Mouse (Mus musculus) hindbrain, embryonic 11.5 days (tissue): Measurements from ENCODE around the gene Tnfaip1. TPM values are rescaled to one million over a fixed set of nuclear protein-coding genes. Genes with fewer than 3 reads are reported as not detected.
A peak's percentile ranks its signal among the peaks of the same experiment; 100 is the strongest.

Source experiments
- ATAC-seq: fragments of 200-750 bp; cut with Nextera tagmentation; 2 replicates; pipeline ENCODE4 v1.8.0; 2017; ENCODE audit warnings: mild to moderate bottlenecking, moderate TSS enrichment, moderate library complexity; ENCODE audit not compliant: low FRiP score
- DNase-seq: peaks from one replicate; pipeline ENCODE4 v3.0.0-alpha.2; 2015; ENCODE audit warnings: low spot score
- H3K27ac ChIP-seq: fragments of 300-500 bp; sonication (generic); 2 replicates; pipeline ENCODE4 v1.5.1; 2014; ENCODE audit warnings: mild to moderate bottlenecking, low read depth, low read length
- H3K27me3 ChIP-seq: fragments of 300-500 bp; sonication (generic); 2 replicates; pipeline ENCODE4 v1.6.1; 2014; ENCODE audit warnings: mild to moderate bottlenecking, low read length, moderate library complexity, mixed read lengths; ENCODE audit not compliant: control insufficient read depth, insufficient read depth
- H3K36me3 ChIP-seq: fragments of 300-500 bp; sonication (generic); 2 replicates; pipeline ENCODE4 v1.6.1; 2014; ENCODE audit warnings: mild to moderate bottlenecking, low read length, moderate library complexity, mixed read lengths; ENCODE audit not compliant: control insufficient read depth, insufficient read depth
- H3K4me1 ChIP-seq: fragments of 300-500 bp; sonication (generic); replicated peaks from 2 replicates; pipeline ENCODE4 v1.6.1; 2014; ENCODE audit warnings: low read length, mixed read lengths; ENCODE audit not compliant: control insufficient read depth, insufficient read depth
- H3K4me2 ChIP-seq: fragments of 300-500 bp; sonication (generic); replicated peaks from 2 replicates; pipeline ENCODE4 v1.6.1; 2014; ENCODE audit warnings: mild to moderate bottlenecking, low read depth, low read length
- H3K4me3 ChIP-seq: fragments of 300-500 bp; sonication (generic); 2 replicates; pipeline ENCODE4 v1.5.1; 2014; ENCODE audit warnings: low read depth, low read length
- H3K9ac ChIP-seq: fragments of 300-500 bp; sonication (generic); 2 replicates; pipeline ENCODE4 v1.6.1; 2014; ENCODE audit warnings: low read depth, low read length
- H3K9me3 ChIP-seq: fragments of 300-500 bp; sonication (generic); 2 replicates; pipeline ENCODE4 v1.6.1; 2016; ENCODE audit warnings: low read length; ENCODE audit not compliant: control insufficient read depth
- whole genome bisulfite sequencing: fragments of 180-500 bp; shearing (Covaris S2); extraction: QIAGEN DNeasy Blood & Tissue Kit; methylation state at CpG from one replicate; pipeline ENCODE4 v1.1.7; 2014; 5-methylcytosine and 5-hydroxymethylcytosine counted together
- polyA plus RNA-seq: library from polyadenylated mRNA; unstranded; fragments of >200 nt; fragmentation: Nextera tagmentation; extraction: Ambion mirVana; gene quantifications from 2 replicates; pipeline ENCODE4 v1.2.1, GENCODE M21; 2014

The Tnfaip1 gene
- polyA plus RNA-seq, 1 experiment from 2014 or later = 63.3 TPM

DNA sequence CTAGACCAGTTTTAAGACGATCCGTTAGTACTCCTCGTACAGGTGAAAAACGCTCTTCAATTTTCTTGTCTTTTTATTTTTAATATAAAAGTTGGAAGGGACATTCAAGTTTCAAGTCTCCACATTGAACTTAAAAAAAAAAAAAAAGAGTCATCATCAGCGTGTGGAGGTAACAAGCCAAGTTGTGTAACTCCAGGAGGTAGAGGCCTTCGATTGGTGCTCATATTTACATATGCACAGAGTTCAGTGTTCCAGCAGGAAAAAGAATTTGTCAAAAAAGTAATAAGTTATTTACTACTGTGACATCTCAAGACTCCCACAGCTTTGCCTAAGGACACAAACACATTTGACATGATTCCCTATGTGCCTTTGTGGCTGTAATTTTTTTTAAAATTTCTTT lies 31.5 kb upstream of the Tnfaip1 start:
- no peaks in the 10 kb centered on the region for H3K4me1 ChIP-seq
- no peaks in the 10 kb centered on the region for H3K9me3 ChIP-seq
- no peaks in the 10 kb centered on the region for H3K27me3 ChIP-seq
- H3K9ac ChIP-seq = no peak overlapping the region
- no peak overlapping the region for H3K4me2 ChIP-seq
- H3K36me3 ChIP-seq = no peaks in the 10 kb centered on the region; the same call in 1 of the 2 replicates
- ATAC-seq (no peak), DNase-seq (no peak)
- WGBS = 92% methylated on average over 6 of the region's 6 CpGs
- no peak overlapping the region for H3K4me3 ChIP-seq
- H3K27ac ChIP-seq = no peak overlapping the region

DNA sequence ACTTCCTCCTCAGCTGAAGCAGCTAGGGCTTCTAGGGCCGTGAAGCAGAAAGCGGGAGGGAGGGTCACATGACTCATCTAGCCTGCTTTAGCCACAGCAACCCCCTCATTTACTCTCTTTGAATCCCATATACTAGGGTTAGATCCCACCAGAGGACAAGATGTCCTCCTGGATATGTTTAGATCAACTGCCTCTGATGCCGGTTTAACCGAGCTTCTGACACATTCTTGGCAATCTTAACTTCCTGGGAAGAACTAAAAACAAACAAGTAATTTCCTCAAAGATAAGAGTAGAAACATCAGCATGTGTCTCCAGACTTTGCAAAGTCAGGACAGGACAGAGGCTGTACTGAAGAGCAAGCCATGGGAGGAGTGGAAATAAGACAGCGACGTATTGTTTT lies 30.6 kb upstream of the Tnfaip1 start:
- no peaks in the 10 kb centered on the region for H3K27me3 ChIP-seq
- no peaks in the 10 kb centered on the region for H3K36me3 ChIP-seq
- no peak overlapping the region for H3K4me3 ChIP-seq
- no peak for ATAC-seq
- H3K27ac ChIP-seq = no peak overlapping the region
- no peak for DNase-seq
- H3K4me1 ChIP-seq = no peaks in the 10 kb centered on the region
- H3K4me2 ChIP-seq = no peak overlapping the region
- 82% methylated on average over 6 of the region's 6 CpGs for WGBS
- no peak overlapping the region for H3K9ac ChIP-seq
- H3K9me3 ChIP-seq = no peaks in the 10 kb centered on the region

DNA sequence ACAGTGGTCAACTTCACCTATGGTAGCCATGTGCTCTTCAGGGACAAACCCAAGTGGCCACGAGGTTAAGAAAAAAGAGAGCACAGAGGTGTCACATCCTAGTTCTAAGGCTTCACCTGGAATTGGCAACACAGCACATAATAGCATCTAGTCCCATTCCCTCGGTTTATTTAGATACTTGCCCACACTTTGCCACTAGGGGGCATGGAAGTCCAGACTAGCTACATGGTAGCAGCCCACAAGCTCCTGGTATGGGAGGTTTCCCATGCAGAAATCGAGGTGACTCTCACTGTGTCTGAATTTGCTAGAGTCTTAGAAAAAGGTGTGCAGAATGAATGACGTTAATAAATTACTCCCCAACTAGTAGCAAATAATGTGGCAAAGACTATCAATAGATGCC lies 24.3 kb upstream of the Tnfaip1 start:
- Histone ChIP-seq H3K4me1 (no peaks in the 10 kb centered on the region), H3K4me2 (no peak overlapping the region), H3K9me3 (no peaks in the 10 kb centered on the region), H3K9ac (no peak overlapping the region), H3K36me3 (no peaks in the 10 kb centered on the region), H3K27ac (no peak overlapping the region), H3K27me3 (no peaks in the 10 kb centered on the region), H3K4me3 (no peak overlapping the region)
- ATAC-seq = no peak
- DNase-seq = peak; percentile 80
- 29% methylated on average over 4 of the region's 4 CpGs for WGBS

DNA sequence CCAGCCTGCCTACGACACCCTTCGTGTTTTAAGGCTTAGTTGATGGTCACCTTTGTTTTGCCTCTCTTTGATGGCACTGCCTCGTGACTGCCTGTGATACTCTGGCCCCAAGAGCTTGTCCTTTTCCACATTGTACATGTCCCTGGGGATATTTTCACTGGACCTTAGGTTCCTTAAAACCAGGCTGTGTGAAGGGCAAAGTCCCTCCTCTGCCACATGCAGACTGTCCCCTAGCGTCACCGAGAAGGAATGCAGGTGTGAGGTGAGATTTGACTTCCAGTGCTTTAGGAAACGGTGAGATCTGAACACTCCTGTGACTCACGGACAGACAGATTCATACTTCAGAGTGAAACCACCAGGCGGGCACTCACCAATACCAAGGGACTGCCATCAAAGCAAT lies 21.1 kb upstream of the Tnfaip1 start:
- H3K9ac ChIP-seq = no peak overlapping the region
- no peak overlapping the region for H3K27ac ChIP-seq
- H3K4me2 ChIP-seq = no peak overlapping the region
- WGBS = 59% methylated on average over 8 of the region's 8 CpGs
- ATAC-seq (no peak), DNase-seq (no peak)
- H3K4me1 ChIP-seq = no peaks in the 10 kb centered on the region
- no peaks in the 10 kb centered on the region for H3K36me3 ChIP-seq
- H3K9me3 ChIP-seq = no peaks in the 10 kb centered on the region
- no peak overlapping the region for H3K4me3 ChIP-seq
- H3K27me3 ChIP-seq = no peaks in the 10 kb centered on the region

DNA sequence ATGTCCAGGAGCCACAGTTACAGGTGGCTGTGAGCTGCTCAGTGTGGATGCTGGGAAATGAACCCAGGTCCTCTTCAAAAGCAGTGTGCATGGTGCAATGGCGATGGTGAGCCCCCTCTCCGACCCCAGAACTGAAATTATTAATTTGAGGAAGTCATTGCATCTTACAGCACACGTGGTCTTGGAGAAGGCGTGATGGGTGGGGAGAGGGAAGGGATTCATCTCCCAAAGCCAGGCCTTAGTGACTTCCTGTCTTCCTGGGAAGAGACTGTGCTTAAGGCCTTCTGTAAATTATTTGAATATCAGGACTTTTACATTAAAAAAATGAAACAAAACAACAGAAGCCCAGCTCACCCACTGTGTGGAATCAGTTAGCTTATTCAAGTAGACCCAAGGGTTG lies 19.9 kb upstream of the Tnfaip1 start:
- Histone ChIP-seq H3K36me3 (no peaks in the 10 kb centered on the region), H3K4me3 (no peak overlapping the region), H3K4me1 (no peaks in the 10 kb centered on the region), H3K4me2 (no peak overlapping the region), H3K9ac (no peak overlapping the region), H3K27me3 (no peaks in the 10 kb centered on the region), H3K27ac (no peak overlapping the region), H3K9me3 (no peaks in the 10 kb centered on the region)
- WGBS = 74% methylated on average over 4 of the region's 4 CpGs
- no peak for ATAC-seq
- no peak for DNase-seq

DNA sequence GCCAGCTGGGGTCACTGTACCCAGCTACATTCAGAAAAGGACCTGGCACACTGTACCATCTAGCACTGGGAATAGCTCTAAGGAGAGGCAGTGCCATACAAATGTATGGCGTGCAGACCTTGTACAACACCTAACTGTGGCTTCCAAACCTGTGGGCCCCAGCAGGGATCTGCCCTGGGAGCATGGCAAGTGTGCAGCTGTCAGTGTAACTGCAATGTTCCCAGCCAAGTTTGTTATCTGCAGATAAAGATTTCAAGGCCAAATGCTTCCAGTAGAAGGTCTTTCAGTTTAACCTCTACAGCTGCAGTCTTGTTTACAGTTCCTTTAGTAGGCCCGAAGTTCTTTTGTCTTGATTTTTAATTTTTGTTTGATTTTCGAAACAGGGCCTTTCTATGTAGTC lies 19.5 kb upstream of the Tnfaip1 start:
- no peak for ATAC-seq
- 81% methylated on average over 3 of the region's 3 CpGs for WGBS

DNA sequence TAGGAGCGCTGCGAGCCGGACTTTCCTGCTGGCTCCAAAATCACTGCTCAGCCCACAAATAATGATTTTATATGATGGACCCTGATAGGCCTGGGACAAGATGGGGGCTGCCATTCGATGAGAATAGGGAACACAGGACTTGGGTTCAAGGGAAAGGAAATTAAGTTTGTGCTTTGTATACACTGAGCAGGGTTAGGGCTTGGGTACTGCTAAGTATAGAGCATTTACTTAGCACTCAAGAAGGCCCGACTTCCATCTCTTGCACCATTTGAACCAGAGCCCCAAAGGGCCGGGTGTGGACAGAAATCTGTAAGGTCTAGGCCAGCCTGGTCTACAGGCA lies 14.9 kb upstream of the Tnfaip1 start:
- ATAC-seq (peak; percentile 58), DNase-seq (no peak)
- Histone ChIP-seq H3K4me1 (no peaks in the 10 kb centered on the region; the same call in 1 of the 2 replicates), H3K9me3 (no peaks in the 10 kb centered on the region), H3K36me3 (no peaks in the 10 kb centered on the region), H3K27ac (peak overlapping the region; percentile 51; the same call in 1 of the 2 replicates), H3K4me3 (peak overlapping the region; percentile 66), H3K9ac (peak overlapping the region; percentile 60), H3K27me3 (no peaks in the 10 kb centered on the region), H3K4me2 (peak overlapping the region; percentile 82)
- WGBS = 35% methylated on average over 6 of the region's 6 CpGs

More for the DNA sequence above, 19.5 kb upstream of the Tnfaip1 start:
- H3K4me1 ChIP-seq = no peaks in the 10 kb centered on the region
- no peaks in the 10 kb centered on the region for H3K9me3 ChIP-seq
- H3K36me3 ChIP-seq = no peaks in the 10 kb centered on the region
- H3K9ac ChIP-seq = no peak overlapping the region
- H3K4me2 ChIP-seq = no peak overlapping the region
- H3K27me3 ChIP-seq = no peaks in the 10 kb centered on the region
- DNase-seq = no peak
- H3K27ac ChIP-seq = no peak overlapping the region
- no peak overlapping the region for H3K4me3 ChIP-seq

DNA sequence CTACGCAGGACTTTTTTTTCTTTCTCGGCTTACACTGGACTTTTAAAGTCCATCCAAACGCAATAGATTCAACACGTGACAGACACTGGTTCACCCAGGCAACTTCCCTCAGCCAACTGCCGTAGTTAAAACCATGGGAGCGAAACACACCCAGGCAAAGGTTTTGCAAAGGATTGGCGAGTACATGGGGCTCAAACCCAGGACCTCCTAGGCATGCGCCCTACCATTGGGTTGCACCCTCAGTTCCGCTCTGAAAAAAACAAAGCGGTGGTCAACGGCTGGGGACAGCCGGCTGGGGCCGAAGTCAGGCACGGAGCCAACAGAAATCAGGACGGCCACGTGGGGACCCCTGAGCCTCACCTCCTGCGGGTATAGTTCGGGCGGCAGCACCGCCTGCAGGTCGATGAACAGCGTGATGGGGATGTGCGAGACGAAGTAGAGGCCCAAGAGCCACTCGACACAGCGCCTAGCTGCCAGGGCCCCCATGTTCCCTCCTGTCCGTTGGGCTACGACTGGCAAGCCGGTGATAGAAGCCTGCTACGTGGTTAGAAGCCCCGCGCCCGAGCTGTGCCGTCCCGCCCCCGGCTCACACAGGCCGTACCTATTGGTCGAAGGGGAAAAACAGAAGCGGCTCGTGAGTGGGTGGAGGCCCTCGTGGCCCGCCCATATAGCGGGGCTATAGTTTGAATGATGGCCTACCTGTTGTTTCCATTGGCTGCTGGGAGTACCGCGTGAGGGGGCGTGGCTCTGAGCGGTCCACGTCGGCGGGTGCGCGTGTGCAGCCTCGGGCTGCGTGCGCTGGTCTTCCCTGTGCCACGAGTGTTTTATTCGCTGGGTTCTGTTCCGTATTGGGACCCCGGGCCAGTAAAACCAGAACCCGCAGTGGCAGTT lies 14.3 kb upstream of the Tnfaip1 start, which contains the start of gene Tmem97:
Gene Tmem97 (minus strand): TSS at position 610 of the 891 bp plus-strand sequence.
- Histone ChIP-seq H3K27ac (peak within 1 kb of the TSS; percentile 60), H3K9ac (peak within 1 kb of the TSS; percentile 68), H3K4me1 (no peaks in the 10 kb centered on the region; the same call in 1 of the 2 replicates), H3K9me3 (no peaks in the 10 kb centered on the region), H3K4me2 (peak within 1 kb of the TSS; percentile 82), H3K4me3 (peak within 1 kb of the TSS; percentile 66), H3K36me3 (no peaks in the 10 kb centered on the region), H3K27me3 (no peaks in the 10 kb centered on the region)
- WGBS = under 1% methylated on average over 60 of the region's 60 CpGs
- DNase-seq (peak; percentile 95), ATAC-seq (peak; percentile 100)

DNA sequence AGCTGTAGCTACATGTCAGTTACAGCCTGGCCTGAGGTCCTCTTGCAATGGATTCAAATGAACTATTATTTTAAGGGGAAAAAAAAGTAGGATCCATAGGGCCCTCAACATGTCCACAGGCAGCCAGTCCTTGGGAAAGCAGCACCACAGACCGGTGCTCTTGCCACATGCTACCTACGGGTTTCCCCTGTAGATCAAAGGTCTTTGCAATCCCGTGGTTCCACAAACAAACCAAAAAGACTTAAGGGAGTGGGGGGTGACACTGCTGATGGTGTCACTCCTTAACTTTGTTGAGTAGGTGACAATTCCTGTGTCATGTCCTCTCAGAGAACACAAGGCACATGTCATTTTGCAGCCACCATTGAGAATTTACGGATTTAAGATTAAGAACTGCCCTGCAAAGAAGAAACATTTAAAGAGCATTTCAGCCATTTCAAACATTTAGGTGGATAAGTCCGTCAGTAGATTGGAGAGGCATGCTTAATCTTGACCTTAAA lies 13.4 kb upstream of the Tnfaip1 start:
- 14% methylated on average over 5 of the region's 5 CpGs for WGBS
- Histone ChIP-seq H3K9me3 (no peaks in the 10 kb centered on the region), H3K27ac (no peak overlapping the region)

More for the DNA sequence above, 13.4 kb upstream of the Tnfaip1 start:
- DNase-seq = no peak
- ATAC-seq = no peak
- Histone ChIP-seq H3K4me1 (no peaks in the 10 kb centered on the region; the same call in 1 of the 2 replicates), H3K4me2 (peak overlapping the region; percentile 82), H3K27me3 (no peaks in the 10 kb centered on the region), H3K9ac (peak overlapping the region; percentile 68), H3K36me3 (no peaks in the 10 kb centered on the region), H3K4me3 (peak overlapping the region; percentile 66)
